Mouse (Mus musculus) heart, postnatal 14 days (tissue): ENCODE results near the gene Trpt1. TPM values are rescaled to one million over a fixed set of nuclear protein-coding genes. Genes with fewer than 3 reads are reported as not detected.

Experiments
- DNase-seq, 2 experiments: peaks; one replicate each; pipeline ENCODE4 v3.0.0; 2021 to 2022
- intact Hi-C: fragments of 180-260 bp; cut with DNase I; formaldehyde crosslinking; loops from one replicate; pipeline ENCODE4 v1.15.1; 2025
- long read RNA-seq, 2 experiments: library from polyadenylated mRNA; stranded (forward); transcript quantifications; one replicate each; pipeline ENCODE4 v2.0.0; 2021
- total RNA-seq, 2 experiments: library from RNA; stranded (reverse); gene quantifications; 2 replicates each; pipeline ENCODE4 v1.2.3; 2021

Gene Trpt1
- 10 to 100 TPM; 18.7 to 20.1 TPM for total RNA-seq
- long read RNA-seq, experiment 1, transcript Trpt1-201 (7 exons, 1,103 nt): major isoform, 11 of 19 reads
- long read RNA-seq, experiment 1, transcript Trpt1-202 (6 exons, 972 nt): minor isoform, 6 of 19 reads
- long read RNA-seq, experiment 1, partial matches to known transcripts: 1 of 19 reads
- long read RNA-seq, experiment 1, other reads (novel, unspliced or antisense): 1 of 19 reads
- long read RNA-seq, experiment 2, transcript Trpt1-201 (7 exons, 1,103 nt): major isoform, 7 of 13 reads
- long read RNA-seq, experiment 2, partial matches to known transcripts: 1 of 13 reads
- long read RNA-seq, experiment 2, other reads (novel, unspliced or antisense): 2 of 13 reads

GRCm38 (mm10) chr19:6996006-6996405 is at the start of gene Trpt1, which contains the start of gene Nudt22:
Trpt1 (plus strand) TSS chr19:6996131.
Nudt22 (minus strand) TSS chr19:6996117.
- intact Hi-C loops: loop anchor here (5.0 kb wide), 1 partner anchor 36 kb away; no protein-coding TSS in a partner anchor
- peak; percentile 86 to 90 for DNase-seq

GRCm38 (mm10) chr19:6947742-6948141 is 48.2 kb upstream of the Trpt1 start:
- DNase-seq: no peak
- intact Hi-C loops: loop anchor here (5.0 kb wide), 1 partner anchor 700 kb away; no protein-coding TSS in a partner anchor

GRCm38 (mm10) chr19:6948186-6948585 is 47.7 kb upstream of the Trpt1 start:
- intact Hi-C loops: loop anchor here (5.0 kb wide), 1 partner anchor 701 kb away; no protein-coding TSS in a partner anchor
- no peak for DNase-seq

GRCm38 (mm10) chr19:6949532-6949931 is 46.4 kb upstream of the Trpt1 start:
- no peak for DNase-seq
- intact Hi-C loops: loop anchor here (5.0 kb wide), 1 partner anchor 702 kb away; no protein-coding TSS in a partner anchor

GRCm38 (mm10) chr19:6949951-6950350 is 46.0 kb upstream of the Trpt1 start:
- intact Hi-C loops: loop anchor here (5.0 kb wide), 1 partner anchor 703 kb away; no protein-coding TSS in a partner anchor

GRCm38 (mm10) chr19:6950613-6951153 is 45.2 kb upstream of the Trpt1 start:
- peak; percentile 47 to 53 for DNase-seq
- intact Hi-C loops: no loop called here

More at GRCm38 (mm10) chr19:6949951-6950350, 46.0 kb upstream of the Trpt1 start:
- no peak for DNase-seq

GRCm38 (mm10) chr19:6951381-6951968 is 44.5 kb upstream of the Trpt1 start:
- DNase-seq: peak; percentile 92 to 95
- intact Hi-C loops: no loop called here

- intact Hi-C loops: no loop called here
- DNase-seq: peak; percentile 86 to 90
Observed at GRCm38 (mm10) chr19:6951994-6952711, 43.8 kb upstream of the Trpt1 start.

- peak; percentile 55 to 57 for DNase-seq
- intact Hi-C loops: no loop called here
Observed at GRCm38 (mm10) chr19:6952712-6953037, 43.3 kb upstream of the Trpt1 start.

- intact Hi-C loops: loop anchor here (2.0 kb wide), 1 partner anchor 15 kb away; no protein-coding TSS in a partner anchor
- DNase-seq: peak in 1 of 2 experiments; percentile 67
Observed at GRCm38 (mm10) chr19:6954046-6954445, 41.9 kb upstream of the Trpt1 start.

- DNase-seq: peak in 1 of 2 experiments; percentile 50
- intact Hi-C loops: loop anchor here (2.0 kb wide), 1 partner anchor 13 kb away; no protein-coding TSS in a partner anchor
Observed at GRCm38 (mm10) chr19:6955424-6955823, 40.5 kb upstream of the Trpt1 start.

- no peak for DNase-seq
- intact Hi-C loops: no loop called here
Observed at GRCm38 (mm10) chr19:6956461-6956860, 39.5 kb upstream of the Trpt1 start.

- intact Hi-C loops: loop anchor here (2.0 kb wide), 1 partner anchor 14 kb away; no protein-coding TSS in a partner anchor
- no peak for DNase-seq
Observed at GRCm38 (mm10) chr19:6968491-6969271, 27.2 kb upstream of the Trpt1 start.

GRCm38 (mm10) chr19:6969291-6969664 is 26.7 kb upstream of the Trpt1 start:
- intact Hi-C loops: loop anchor here (2.0 kb wide), 1 partner anchor 14 kb away; no protein-coding TSS in a partner anchor

GRCm38 (mm10) chr19:6969665-6970381 is 26.1 kb upstream of the Trpt1 start:
- intact Hi-C loops: loop anchor here (1.0 to 2.0 kb wide), 2 partner anchors 15 to 46 kb away; no protein-coding TSS in a partner anchor
- peak; percentile 87 to 89 for DNase-seq

More at GRCm38 (mm10) chr19:6969291-6969664, 26.7 kb upstream of the Trpt1 start:
- no peak for DNase-seq

- intact Hi-C loops: loop anchor here (1.0 kb wide), 1 partner anchor 46 kb away; no protein-coding TSS in a partner anchor
- DNase-seq: no peak
Observed at GRCm38 (mm10) chr19:6970460-6971085, 25.4 kb upstream of the Trpt1 start.

GRCm38 (mm10) chr19:6971644-6972043 is 24.3 kb upstream of the Trpt1 start:
- intact Hi-C loops: no loop called here
- no peak for DNase-seq

GRCm38 (mm10) chr19:6972247-6972917 is 23.5 kb upstream of the Trpt1 start:
- intact Hi-C loops: no loop called here
- DNase-seq: no peak
